Mouse (Mus musculus) G1E (cell line): ENCODE measurements around the gene Golt1a. TPM values are rescaled to one million over a fixed set of nuclear protein-coding genes. Genes with fewer than 3 reads are reported as not detected.
A peak's percentile ranks its signal among the peaks of the same experiment; 100 is the strongest.

Experiments used
- ATAC-seq: 2 replicates; pipeline ENCODE4 v1.8.0; 2016; ENCODE audit warnings: mild to moderate bottlenecking; ENCODE audit not compliant: insufficient number of reproducible peaks, poor library complexity, low FRiP score, severe bottlenecking; ENCODE audit errors: extremely low read depth
- DNase-seq: peaks from one replicate; pipeline ENCODE4 v3.0.0; 2012; ENCODE audit warnings: low spot score
- H3K27me3 ChIP-seq: 2 replicates; pipeline ENCODE4 v1.6.1; 2012; ENCODE audit warnings: mild to moderate bottlenecking, low read length, inconsistent platforms; ENCODE audit not compliant: insufficient read depth
- H3K36me3 ChIP-seq: replicated peaks from 2 replicates; pipeline ENCODE3; 2012; ENCODE audit warnings: mild to moderate bottlenecking, inconsistent platforms
- H3K4me1 ChIP-seq: 2 replicates; pipeline ENCODE4 v1.6.1; 2012; ENCODE audit warnings: low read depth, low read length, inconsistent platforms, mixed read lengths; ENCODE audit not compliant: insufficient read depth
- H3K4me3 ChIP-seq: 2 replicates; pipeline ENCODE4 v1.5.1; 2012; ENCODE audit warnings: low read depth, mild to moderate bottlenecking, inconsistent platforms, low read length, moderate library complexity, mixed read lengths
- H3K9me3 ChIP-seq: replicated peaks from 2 replicates; pipeline ENCODE4 v1.6.1; 2012; ENCODE audit warnings: inconsistent platforms
- CTCF ChIP-seq: IDR thresholded peaks from 2 replicates; pipeline ENCODE4 v1.5.1; 2012; ENCODE audit warnings: low read depth, low read length, inconsistent platforms, mixed read lengths
- GATA1 ChIP-seq: IDR thresholded peaks from 2 replicates; pipeline ENCODE4 v1.6.1; 2012; ENCODE audit warnings: borderline replicate concordance, low read length, inconsistent platforms, mixed read lengths
- GATA2 ChIP-seq: IDR thresholded peaks from 2 replicates; pipeline ENCODE4 v1.6.1; 2012; ENCODE audit warnings: low read depth, low read length, inconsistent platforms, borderline replicate concordance
- POLR2AphosphoS5 ChIP-seq: IDR thresholded peaks from 2 replicates; pipeline ENCODE4 v1.6.1; 2012; ENCODE audit warnings: low read depth, low read length, inconsistent platforms; ENCODE audit not compliant: insufficient replicate concordance
- TAL1 ChIP-seq: conservative IDR thresholded peaks from 2 replicates; pipeline ENCODE4 v1.6.1; 2012; ENCODE audit warnings: low read depth, low read length, inconsistent platforms, mixed read lengths
- polyA plus RNA-seq: library from polyadenylated mRNA; stranded (reverse); fragments of >175 nt; gene quantifications from 2 replicates; pipeline ENCODE4 v1.2.3, GENCODE M21; 2012
- total RNA-seq, 2 experiments: library from RNA; stranded (forward) in 1 of 2; stranded (reverse) in 1 of 2; fragments of 200-1000 nt in 1 of 2; fragments of >200 nt in 1 of 2; fragmentation: Nextera tagmentation in 1 of 2; gene quantifications; 2 replicates each; pipeline ENCODE4 v1.2.3; 2014 to 2017

Golt1a gene
- total and polyA plus RNA-seq, 3 experiments = not detected

DNA sequence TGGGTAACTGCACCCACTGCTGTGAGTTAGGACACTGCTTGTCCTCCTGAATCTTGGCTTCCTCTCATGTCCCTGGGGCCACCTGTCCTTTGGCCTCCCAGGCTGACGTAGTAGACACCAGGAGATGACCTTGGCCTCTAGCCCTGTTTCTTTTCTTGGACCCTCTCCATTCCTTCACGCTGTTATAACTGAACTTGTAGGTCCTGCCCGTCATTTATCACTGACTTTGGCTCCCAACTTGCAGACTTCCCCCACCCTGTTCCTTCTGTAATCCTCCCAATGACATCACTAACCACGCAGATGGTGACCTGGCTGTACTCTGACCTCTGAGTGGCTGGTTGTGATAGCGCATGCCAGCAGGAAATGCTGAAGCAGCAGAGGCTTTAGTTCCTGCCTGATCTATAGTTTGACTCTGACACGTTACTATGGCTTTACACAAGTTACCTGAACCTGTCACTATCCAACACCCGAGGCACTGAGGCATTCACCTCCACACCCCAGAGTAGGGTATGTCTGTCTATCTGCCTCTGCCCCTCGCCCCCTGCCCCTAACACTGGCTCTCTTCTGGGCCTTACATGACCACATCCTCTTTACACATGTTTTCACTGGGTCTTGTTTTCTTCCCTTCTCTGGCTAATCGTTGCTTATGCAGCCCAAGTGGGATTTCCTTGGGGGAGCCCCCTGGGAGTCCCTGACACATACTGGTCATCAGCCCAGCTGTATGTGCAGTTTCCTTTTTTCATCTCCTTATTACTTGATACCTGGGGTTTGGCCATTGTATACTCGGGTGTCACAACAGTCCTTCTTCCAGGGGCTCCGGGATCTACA lies 38.3 kb downstream of the Golt1a start:
- H3K27me3 ChIP-seq = peaks cover 14% of the 10 kb centered on the region
- DNase-seq (no peak), ATAC-seq (no peak)

DNA sequence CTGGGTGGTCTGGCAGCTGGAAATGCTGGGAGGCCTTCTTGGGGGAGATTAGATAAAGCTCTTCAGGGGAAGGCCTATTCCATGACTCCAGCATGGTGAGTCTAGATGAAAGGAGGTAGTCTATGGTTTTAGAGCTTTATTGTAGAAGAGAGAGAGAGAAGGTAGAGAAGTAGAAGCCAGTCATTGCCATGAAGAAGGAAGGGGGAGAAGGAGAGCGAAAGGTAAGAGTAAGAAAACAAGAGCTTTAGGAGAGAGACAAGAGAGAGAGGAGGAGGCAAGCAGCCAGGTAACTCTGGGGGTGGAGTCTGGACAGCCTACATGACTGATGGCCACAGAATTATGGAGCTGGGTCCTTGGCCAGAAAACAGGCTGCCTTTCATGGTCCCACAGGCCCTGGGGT lies 40.6 kb downstream of the Golt1a start, which contains the start of gene Ren1:
TSS of gene Ren1 (plus strand) at position 301 of the 400 bp plus-strand sequence.
- ATAC-seq (no peak), DNase-seq (no peak)
- Histone ChIP-seq H3K27me3 (peaks cover 22% of the 10 kb centered on the region), H3K9me3 (no peaks in the 10 kb centered on the region), H3K4me3 (no peak within 1 kb of the TSS), H3K4me1 (no peaks in the 10 kb centered on the region), H3K36me3 (no peaks in the 10 kb centered on the region)
- no peak for TF ChIP-seq POLR2AphosphoS5
- no peak for TF ChIP-seq GATA2
- TF ChIP-seq GATA1 = no peak
- no peak for TF ChIP-seq CTCF
- TF ChIP-seq TAL1 = no peak

More for the DNA sequence above, 38.3 kb downstream of the Golt1a start:
- no peaks in the 10 kb centered on the region for H3K36me3 ChIP-seq
- H3K4me1 ChIP-seq = no peaks in the 10 kb centered on the region
- H3K9me3 ChIP-seq = no peaks in the 10 kb centered on the region
- TF ChIP-seq TAL1 = no peak
- TF ChIP-seq POLR2AphosphoS5 = no peak
- TF ChIP-seq GATA1 = no peak
- TF ChIP-seq CTCF = no peak
- TF ChIP-seq GATA2 = no peak
- no peak overlapping the region for H3K4me3 ChIP-seq

DNA sequence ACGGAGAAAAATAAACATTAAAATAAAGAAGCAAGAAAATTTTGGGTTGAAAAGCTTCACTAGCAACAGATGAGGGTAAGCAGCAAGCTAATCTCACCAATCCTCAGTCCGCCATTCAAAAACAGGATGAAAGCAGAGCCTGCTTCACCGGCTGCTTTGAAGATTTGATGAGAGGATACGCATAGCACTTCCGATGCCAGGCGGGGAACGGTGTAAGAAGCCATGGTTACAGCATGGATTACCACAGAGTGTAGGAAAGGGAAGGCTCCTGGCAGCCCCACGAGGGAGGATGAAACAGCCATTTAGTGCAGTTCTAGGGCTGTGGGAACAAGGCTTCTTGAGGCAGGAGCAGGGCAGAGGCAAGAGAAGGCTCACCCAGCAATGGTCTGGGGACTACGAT lies 42.2 kb downstream of the Golt1a start:
- Histone ChIP-seq H3K36me3 (no peaks in the 10 kb centered on the region), H3K9me3 (no peaks in the 10 kb centered on the region), H3K27me3 (peaks cover 24% of the 10 kb centered on the region), H3K4me1 (no peaks in the 10 kb centered on the region), H3K4me3 (no peak overlapping the region)
- TF ChIP-seq TAL1 (no peak), GATA1 (no peak), GATA2 (no peak), POLR2AphosphoS5 (no peak), CTCF (no peak)
- no peak for DNase-seq
- no peak for ATAC-seq

DNA sequence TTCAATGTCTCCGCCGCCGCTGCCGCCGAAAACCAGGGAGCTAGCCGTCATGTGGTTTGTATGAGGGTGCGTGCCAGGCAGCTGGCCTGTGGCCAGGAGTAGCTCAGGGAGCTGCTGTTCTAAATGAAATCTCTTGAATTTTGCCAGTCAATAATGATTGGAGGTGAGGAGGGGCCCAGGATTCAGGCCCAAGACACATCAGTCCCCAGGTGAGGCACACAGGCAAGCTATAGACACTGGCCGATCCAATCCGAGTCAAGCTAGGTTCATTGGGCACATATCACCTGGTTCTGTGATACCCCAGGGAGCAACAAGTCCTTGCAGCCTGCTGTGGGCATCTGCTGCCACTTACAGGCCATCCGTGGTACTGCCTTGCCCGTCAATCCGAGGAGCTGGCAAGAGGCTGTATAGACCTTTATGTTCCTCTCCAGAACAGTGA lies 43.8 kb downstream of the Golt1a start:
- ATAC-seq = no peak
- TF ChIP-seq POLR2AphosphoS5 (no peak), CTCF (peak; percentile 83)
- no peak for DNase-seq
- H3K4me3 ChIP-seq = no peak overlapping the region
- no peaks in the 10 kb centered on the region for H3K4me1 ChIP-seq
- H3K9me3 ChIP-seq = no peaks in the 10 kb centered on the region
- peaks cover 21% of the 10 kb centered on the region for H3K27me3 ChIP-seq
- H3K36me3 ChIP-seq = no peaks in the 10 kb centered on the region

DNA sequence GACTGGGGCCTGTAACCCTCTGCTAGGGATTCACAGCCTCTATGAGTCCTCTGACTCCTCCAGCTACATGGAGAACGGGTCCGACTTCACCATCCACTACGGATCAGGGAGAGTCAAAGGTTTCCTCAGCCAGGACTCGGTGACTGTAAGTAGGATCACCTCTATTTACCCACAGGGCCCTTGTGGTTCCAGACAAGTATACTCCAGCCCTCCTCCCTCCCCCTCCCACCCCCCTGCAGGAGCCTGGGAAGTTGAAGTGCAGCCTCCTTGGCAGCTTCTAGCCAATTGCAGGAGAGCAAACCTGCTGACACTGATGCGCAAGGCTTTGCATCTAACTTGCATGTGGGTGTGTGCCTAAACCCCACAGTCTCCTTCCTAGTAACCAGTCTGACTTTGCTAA lies 45.9 kb downstream of the Golt1a start:
- no peak for TF ChIP-seq POLR2AphosphoS5
- Histone ChIP-seq H3K4me1 (no peaks in the 10 kb centered on the region), H3K4me3 (no peak overlapping the region), H3K36me3 (no peaks in the 10 kb centered on the region), H3K9me3 (no peaks in the 10 kb centered on the region), H3K27me3 (peaks cover 27% of the 10 kb centered on the region)
- DNase-seq (no peak), ATAC-seq (no peak)

DNA sequence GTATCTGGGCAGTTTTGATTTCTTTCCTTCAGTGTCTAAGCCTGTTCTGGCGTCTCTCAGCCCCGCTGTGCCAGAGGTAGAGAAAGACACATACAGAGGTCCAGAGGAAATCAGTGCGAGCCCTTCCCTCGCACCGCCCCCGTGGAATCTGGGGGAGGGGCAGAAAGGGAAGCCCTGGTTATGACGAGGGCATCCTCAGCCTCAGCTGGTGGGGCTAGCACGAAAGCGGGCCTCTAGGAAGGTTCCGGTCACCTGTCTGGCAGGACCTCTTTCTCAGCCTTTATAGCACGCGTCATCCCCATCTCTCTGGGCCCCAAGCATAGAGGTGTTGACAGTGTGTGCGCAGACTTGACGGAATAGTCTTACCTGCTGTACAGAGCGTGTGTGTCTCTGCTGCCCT lies 46.3 kb downstream of the Golt1a start:
- H3K4me1 ChIP-seq = no peaks in the 10 kb centered on the region
- H3K9me3 ChIP-seq = no peaks in the 10 kb centered on the region
- DNase-seq (no peak), ATAC-seq (no peak)
- no peaks in the 10 kb centered on the region for H3K36me3 ChIP-seq
- H3K27me3 ChIP-seq = peaks cover 27% of the 10 kb centered on the region
- TF ChIP-seq CTCF (no peak), TAL1 (no peak), POLR2AphosphoS5 (no peak), GATA1 (no peak), GATA2 (no peak)
- H3K4me3 ChIP-seq = no peak overlapping the region
